Comparison of ENCODE assay signal across 14 mouse cellular contexts in genomic region chr1:151192075-151192474, GRCm38 (mm10). TPM values are rescaled to one million over a fixed set of nuclear protein-coding genes. Genes with fewer than 3 reads are reported as not detected.
DNase-seq lines count a peak whose midpoint lies in the region; ATAC-seq and TF ChIP-seq lines count a peak whose summit lies in the region.
"Not testable (repeated sequence)": the region's sequence is repeated elsewhere in the genome, so short reads cannot be mapped to it uniquely, and the experiment has no call there.
"Had no signal": no experiment of that assay in that cellular context is flagged by ENCODE, and none has a peak within 500 bp of the region (broad histone marks: within the 10 kb centered on the region; RNA-seq: fewer than 3 reads in every experiment).

TSS of gene Gm8947 (plus strand) at chr1:151192376.

- peak; percentile 93 for ATAC-seq in erythroid progenitor cell, adult 5-6 weeks (replicated peaks; ENCODE audit: low FRiP score, poor library complexity, severe bottlenecking)
- peak; percentile 73; the same call in 1 of the 2 replicates for ATAC-seq in liver, embryonic 12.5 days
- peak; percentile 69; the same call in 1 of the 2 replicates for ATAC-seq in liver, embryonic 14.5 days (ENCODE audit: insufficient read depth)
- peak; percentile 80 for ATAC-seq in liver, embryonic 16.5 days (ENCODE audit: low read depth)
- peak; percentile 70 for ATAC-seq in megakaryocyte progenitor cell, adult 5-6 weeks (replicated peaks; ENCODE audit: poor library complexity)

- H3K4me1 ChIP-seq in liver, embryonic 12.5 days, result peaks cover 18% of the 10 kb centered on the region
- not testable (repeated sequence) for H3K4me1 ChIP-seq in liver, embryonic 14.5 days (replicated peaks; ENCODE audit: control insufficient read depth in 2 of 2, insufficient read depth in 2 of 2, low read length in 1 of 2); liver, embryonic 16.5 days (ENCODE audit: control insufficient read depth, low read depth, low read length)

- not testable (repeated sequence) for H3K27ac ChIP-seq in liver, embryonic 12.5 days; liver, embryonic 14.5 days; liver, embryonic 16.5 days (ENCODE audit: low read length)

- H3K9ac ChIP-seq in liver, embryonic 12.5 days; liver, embryonic 14.5 days (replicated peaks); liver, embryonic 16.5 days (ENCODE audit: low read depth, low read length): not testable (repeated sequence)

- not testable (repeated sequence) for H3K27me3 ChIP-seq in liver, embryonic 12.5 days (replicated peaks); liver, embryonic 14.5 days (ENCODE audit: control insufficient read depth, insufficient read depth, low read length); liver, embryonic 16.5 days (ENCODE audit: control insufficient read depth, insufficient read depth, low read depth, low read length)

- TF ChIP-seq EP300 in liver, embryonic 14.5 days (IDR thresholded peaks at IDR 0.05; ENCODE audit: low read depth), result not testable (repeated sequence)

- not testable (repeated sequence) for DNase-seq in liver, embryonic 14.5 days (ENCODE audit: low read depth in 3 of 3, low spot score in 3 of 3)

- TF ChIP-seq CTCF in liver, embryonic 14.5 days (IDR thresholded peaks at IDR 0.05; ENCODE audit: low read depth), result not testable (repeated sequence)

- not testable (repeated sequence) for H3K36me3 ChIP-seq in liver, embryonic 12.5 days; liver, embryonic 14.5 days (replicated peaks; ENCODE audit: control insufficient read depth, insufficient read depth, low read depth); liver, embryonic 16.5 days (ENCODE audit: control insufficient read depth, insufficient read depth)

- not testable (repeated sequence) for H3K4me3 ChIP-seq in liver, embryonic 12.5 days; liver, embryonic 14.5 days (ENCODE audit: insufficient read depth in 1 of 2, low read depth in 2 of 2, low read length in 2 of 2); liver, embryonic 16.5 days (ENCODE audit: low read depth, low read length)

- not testable (repeated sequence) for H3K9me3 ChIP-seq in liver, embryonic 12.5 days (replicated peaks); liver, embryonic 14.5 days (ENCODE audit: control insufficient read depth, low read length); liver, embryonic 16.5 days (replicated peaks; ENCODE audit: control insufficient read depth, low read length)

- WGBS in liver, embryonic 12.5 days (ENCODE audit: insufficient replicate concordance), result 60% methylated on average over 1 of the region's 7 CpGs
- WGBS in liver, embryonic 14.5 days (ENCODE audit: insufficient replicate concordance), result no CpG with 5 or more reads among the region's 7 CpGs
- WGBS in liver, embryonic 16.5 days (ENCODE audit: insufficient replicate concordance), result no CpG with 5 or more reads among the region's 7 CpGs

- H3K4me2 ChIP-seq in liver, embryonic 12.5 days, result peak within 1 kb of the TSS; percentile 19; the same call in 1 of the 2 replicates
- H3K4me2 ChIP-seq in liver, embryonic 14.5 days (ENCODE audit: low read depth); liver, embryonic 16.5 days (ENCODE audit: low read depth, low read length): not testable (repeated sequence)

RNA-seq across cellular contexts. Expression of gene Gm8947, which starts in this region (rescaled TPM):
- 5.0 TPM in 1 of 2 replicates, not detected in the other for total RNA-seq in erythroid progenitor cell, adult 5-6 weeks (2015; ENCODE audit: low replicate concordance)
- total RNA-seq in erythroid progenitor cell, adult 5-6 weeks (2017; ENCODE audit: low replicate concordance), result 1.0 TPM in 1 of 2 replicates, not detected in the other
- 1.2 and 1.7 TPM in 2 replicates for polyA plus RNA-seq in liver, embryonic 12.5 days (2016; fragmentation: Nextera tagmentation; extraction: Ambion mirVana)
- 0.92 and 1.4 TPM in 2 replicates for polyA plus RNA-seq in liver, embryonic 14.5 days (2012; rRNA removed)
- 0.45 and 1.2 TPM in 2 replicates for polyA plus RNA-seq in liver, embryonic 14.5 days (2014; fragmentation: Nextera tagmentation; extraction: Ambion mirVana)
- 1.2 and 1.3 TPM in 2 replicates for polyA plus RNA-seq in liver, embryonic 16.5 days (2015; fragmentation: Nextera tagmentation; extraction: Ambion mirVana)
- total RNA-seq in megakaryocyte progenitor cell, adult 5-6 weeks (2015), result 0.30 TPM in 1 of 2 replicates, not detected in the other
- total RNA-seq in megakaryocyte progenitor cell, adult 5-6 weeks (2017), result not detected in 2 replicates
- total RNA-seq: adrenal gland, adult 2 months; adrenal gland, postnatal 10 days; adrenal gland, postnatal 25 days; common myeloid progenitor, adult 5-6 weeks had no signal
- polyA plus RNA-seq: adrenal gland, adult 2 months; brain, embryonic 14.5 days; embryonic facial prominence, embryonic 13.5 days; forebrain, embryonic 12.5 days; forebrain, embryonic 14.5 days; forebrain, embryonic 16.5 days had no signal

Comparison
In these comparisons a context has a peak if more than half of its experiments do, and no peak if none do; other contexts are left out.
1. Peak in ATAC-seq in megakaryocyte progenitor cell, adult 5-6 weeks; RNA of the gene not detected or under 1 TPM.